Mouse (Mus musculus): ENCODE data around the gene Smo.

DNA sequence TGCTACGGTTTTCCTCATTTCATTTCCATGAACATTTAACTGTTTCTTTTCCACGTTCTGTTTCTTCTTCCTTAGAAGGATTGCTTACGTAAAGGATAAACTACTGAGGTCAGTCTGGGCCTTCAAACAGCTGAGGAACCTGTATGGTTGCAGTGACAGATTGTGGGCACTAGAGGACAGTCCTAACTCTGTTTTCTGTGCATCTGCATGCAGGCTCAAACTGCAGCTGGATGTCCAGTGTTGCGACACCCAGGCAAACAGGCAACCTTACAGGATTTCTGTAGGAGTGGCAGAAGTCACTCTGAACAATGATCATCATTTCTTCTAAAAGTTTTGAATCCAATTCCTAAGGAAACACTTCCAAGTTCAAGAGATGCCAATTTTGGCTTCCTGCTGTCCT, 27.2 kb downstream of the Smo start:
- TF ChIP-seq CTCF (IDR thresholded peaks at IDR 0.05; ENCODE audit: control insufficient read depth, insufficient read depth, insufficient replicate concordance, low read depth, low read length) (peak; percentile 27; the same call in 1 of the 2 replicates), POLR2A (IDR thresholded peaks at IDR 0.05; ENCODE audit: control insufficient read depth, low read depth, low read length) (no peak)

All from testis, adult 2 months (tissue).